Mouse (Mus musculus) CD4-positive, CD25-positive, alpha-beta regulatory T cell, adult 4 months (primary cell): Measurements from ENCODE around the gene Kif3a. TPM values are rescaled to one million over a fixed set of nuclear protein-coding genes. Genes with fewer than 3 reads are reported as not detected.
"Not testable (repeated sequence)": the region's sequence is repeated elsewhere in the genome, so short reads cannot be mapped to it uniquely, and the experiment has no call there.

Experiments
- ATAC-seq: one replicate; pipeline ENCODE4 v1.8.0; 2017
- polyA plus RNA-seq, 2 experiments: library from polyadenylated mRNA; unstranded; fragments of 100-300 nt; shearing (Covaris generic); gene quantifications; one replicate each; pipeline ENCODE4 v1.2.1; 2017

The Kif3a gene
- polyA plus RNA-seq, 2 experiments from 2014 or later, result 8.1 to 8.7 TPM

GRCm38 (mm10) chr11:53543021-53543420, 24.2 kb upstream of the Kif3a start:
- no peak for ATAC-seq

DNA sequence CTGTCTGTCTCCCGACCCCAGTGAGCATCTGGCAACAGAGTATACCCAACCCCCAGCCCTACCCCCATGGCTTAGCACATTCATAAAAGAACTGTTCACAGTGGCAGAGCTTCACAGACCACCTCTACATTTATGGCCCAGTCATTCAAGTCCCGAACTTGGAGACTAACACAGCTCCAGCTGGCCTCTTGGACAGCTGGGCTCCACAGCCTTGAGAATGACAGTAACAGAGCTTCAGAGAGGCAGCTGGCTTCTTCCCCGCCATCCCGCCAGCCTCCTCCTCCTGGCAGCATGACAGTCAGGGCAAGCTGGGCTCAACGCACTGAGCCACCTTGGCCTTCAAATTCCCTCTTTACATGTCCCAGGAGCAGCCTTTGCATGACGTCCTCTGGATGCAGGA, 20.9 kb upstream of the Kif3a start:
- ATAC-seq, result no peak

DNA sequence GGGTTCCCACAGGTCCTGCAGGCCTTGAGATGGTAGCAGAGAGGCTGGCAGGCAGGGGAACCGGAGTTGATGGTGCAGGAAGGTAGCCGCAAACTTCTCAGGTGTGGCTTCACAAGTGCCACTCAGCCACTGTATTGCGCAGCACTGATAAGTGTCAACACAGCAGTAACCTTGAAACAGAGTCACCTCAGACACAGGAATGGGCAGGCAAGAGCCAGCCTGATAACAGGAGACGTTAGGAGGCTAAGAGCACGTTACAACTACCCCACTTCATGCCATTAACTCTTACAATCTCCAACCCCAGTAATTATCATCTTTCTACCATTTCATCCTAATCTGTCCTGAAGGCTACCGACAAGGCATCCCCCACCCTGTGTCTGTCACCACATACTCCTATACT, 19.6 kb upstream of the Kif3a start:
- ATAC-seq, result no peak

DNA sequence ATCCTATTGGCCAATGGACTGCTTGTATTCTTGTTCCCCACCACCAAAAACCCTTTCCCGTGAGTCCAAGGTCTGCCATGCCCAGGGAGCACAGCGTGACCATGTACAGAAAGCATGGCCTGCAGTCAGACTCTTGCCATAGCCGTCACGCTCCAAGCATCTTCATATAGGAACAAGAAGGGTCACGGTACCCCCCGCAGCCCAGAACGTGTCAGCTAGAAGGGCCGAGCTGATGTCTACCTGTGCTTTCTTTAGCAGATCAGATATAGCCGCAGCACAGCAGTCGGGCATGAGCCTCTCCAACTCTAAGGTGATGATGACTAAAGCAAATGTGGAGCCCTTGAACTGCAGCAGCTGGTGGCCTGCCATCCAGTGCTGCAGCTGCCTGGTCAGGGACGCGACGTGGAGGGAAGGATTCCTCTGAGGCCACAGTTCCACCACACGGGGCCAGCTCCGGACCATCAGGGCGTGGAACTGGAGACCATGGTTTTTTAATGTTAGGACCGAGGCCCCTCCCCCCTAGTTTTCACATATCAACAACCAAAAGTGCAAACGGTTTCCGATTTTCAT, 19.1 kb upstream of the Kif3a start:
- no peak for ATAC-seq

DNA sequence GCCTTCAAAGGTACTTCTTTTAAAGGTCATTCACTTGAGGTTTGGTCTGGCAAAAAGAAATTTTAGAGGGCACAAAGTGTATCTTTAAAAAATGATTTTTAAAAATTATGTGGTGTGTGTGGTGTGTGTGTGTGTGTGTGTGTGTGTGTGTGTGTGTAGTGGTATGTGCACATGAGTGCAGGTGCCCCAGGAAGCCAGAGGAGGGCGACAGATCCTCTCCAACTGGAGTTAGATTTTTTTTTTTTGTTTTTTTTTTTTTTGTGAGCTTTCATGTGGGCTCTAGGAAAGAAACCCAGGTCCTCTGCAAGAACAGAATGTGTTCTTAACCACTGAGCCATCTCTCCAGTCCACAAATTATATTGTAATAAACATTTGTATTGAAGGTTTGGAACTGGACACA, 16.5 kb upstream of the Kif3a start:
- ATAC-seq, result no peak

- no peak for ATAC-seq
Observed at GRCm38 (mm10) chr11:53551754-53552153, 15.4 kb upstream of the Kif3a start.

DNA sequence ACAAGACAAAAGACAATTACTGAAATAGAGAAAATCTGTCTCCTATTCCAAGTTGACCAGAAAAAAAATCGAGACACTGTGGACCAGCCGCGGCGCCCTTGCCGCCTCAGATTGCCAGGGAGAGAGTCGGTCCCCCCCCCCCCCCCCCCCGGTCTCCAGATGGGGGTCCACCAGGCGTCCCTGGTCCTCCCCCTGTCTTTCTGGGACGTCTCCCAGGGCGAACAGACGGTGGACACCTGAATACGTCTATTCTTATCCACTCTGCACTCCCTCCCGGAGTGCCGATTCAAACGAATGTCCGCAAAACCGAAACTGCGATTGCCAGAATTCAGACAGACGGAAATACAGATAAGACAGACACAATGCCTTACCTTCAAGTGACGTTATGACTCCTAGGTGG, 10.7 kb upstream of the Kif3a start:
- not testable (repeated sequence) for ATAC-seq

- ATAC-seq, result not testable (repeated sequence)
Observed at GRCm38 (mm10) chr11:53557992-53558391, 9.2 kb upstream of the Kif3a start.

DNA sequence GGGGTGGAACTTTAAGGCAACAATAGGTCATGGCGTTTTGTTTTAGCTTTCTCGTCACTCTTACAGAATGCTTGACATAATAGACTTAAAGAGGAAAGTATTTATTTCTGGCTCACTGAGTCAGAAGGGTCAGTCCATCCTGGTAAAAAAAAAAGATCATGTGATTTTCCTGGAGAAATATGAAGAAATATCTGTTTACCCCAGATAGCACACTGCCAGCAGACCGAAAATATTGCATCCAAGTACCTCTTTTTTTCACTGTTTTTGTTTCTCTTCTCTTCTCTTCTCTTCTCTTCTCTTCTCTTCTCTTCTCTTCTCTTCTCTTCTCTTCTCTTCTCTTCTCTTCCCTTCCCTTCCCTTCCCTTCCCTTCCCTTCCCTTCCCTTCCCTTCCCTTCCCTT, 7.2 kb upstream of the Kif3a start:
- not testable (repeated sequence) for ATAC-seq

DNA sequence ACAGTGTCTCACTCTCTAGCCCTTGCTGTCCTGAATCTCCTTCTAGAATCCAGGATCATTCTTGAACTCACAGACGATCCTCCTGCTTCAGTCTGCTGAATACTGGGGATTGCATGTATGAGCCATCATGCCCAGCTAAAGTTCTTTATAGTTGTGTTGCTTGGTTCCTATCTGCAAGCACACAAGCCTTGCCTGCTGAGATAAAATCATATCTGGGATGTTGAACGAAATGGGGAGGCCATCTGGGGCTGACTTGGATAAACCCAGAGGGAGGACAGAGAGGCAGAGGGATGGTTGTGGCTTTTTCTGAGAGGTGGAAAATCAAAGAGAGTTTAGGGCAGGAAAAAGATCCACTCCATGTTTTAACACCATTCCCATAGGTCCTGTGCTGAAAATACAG, 5.2 kb upstream of the Kif3a start:
- no peak for ATAC-seq

- ATAC-seq, result no peak
Observed at GRCm38 (mm10) chr11:53566646-53567045, 533 bp upstream of the Kif3a start.

- no peak for ATAC-seq
Observed at GRCm38 (mm10) chr11:53580562-53580961, 13.4 kb downstream of the Kif3a start.

DNA sequence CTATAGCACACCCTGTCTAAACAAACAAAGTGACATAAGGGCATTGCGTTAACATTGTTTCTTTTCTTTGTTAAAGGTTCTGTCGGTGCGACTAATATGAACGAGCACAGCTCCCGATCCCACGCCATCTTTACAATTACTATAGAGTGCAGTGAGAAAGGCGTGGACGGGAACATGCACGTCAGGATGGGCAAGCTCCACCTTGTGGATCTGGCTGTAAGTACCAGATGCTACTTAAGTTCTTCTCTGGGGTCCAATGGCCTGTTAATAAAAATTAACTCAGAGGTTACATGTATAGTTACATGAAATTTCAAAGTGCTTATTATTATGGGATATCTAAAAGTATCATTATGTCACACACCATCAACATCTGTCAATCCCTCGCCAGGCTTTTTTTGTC, 16.0 kb downstream of the Kif3a start:
- ATAC-seq, result no peak

DNA sequence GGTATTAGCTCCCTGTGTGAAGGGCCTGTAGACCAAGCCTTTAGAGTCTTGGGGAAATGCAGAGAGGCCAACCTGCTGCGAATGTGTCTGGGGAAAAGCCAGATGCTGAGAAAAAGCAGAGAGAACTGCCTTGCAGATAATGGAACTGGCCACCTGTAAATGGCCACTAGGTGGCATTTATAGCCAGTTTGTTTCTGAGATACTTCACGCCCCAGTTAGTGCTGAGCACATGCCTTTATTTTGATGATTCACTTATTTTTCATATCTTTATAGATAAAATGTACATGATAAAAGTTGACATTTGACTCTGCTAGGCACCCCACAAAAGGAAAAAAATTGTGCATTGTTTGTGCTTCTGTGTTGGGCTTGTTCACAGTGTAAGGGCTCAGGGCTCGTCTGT, 17.7 kb downstream of the Kif3a start:
- peak; percentile 51 for ATAC-seq

GRCm38 (mm10) chr11:53585510-53585909, 18.3 kb downstream of the Kif3a start:
- no peak for ATAC-seq

DNA sequence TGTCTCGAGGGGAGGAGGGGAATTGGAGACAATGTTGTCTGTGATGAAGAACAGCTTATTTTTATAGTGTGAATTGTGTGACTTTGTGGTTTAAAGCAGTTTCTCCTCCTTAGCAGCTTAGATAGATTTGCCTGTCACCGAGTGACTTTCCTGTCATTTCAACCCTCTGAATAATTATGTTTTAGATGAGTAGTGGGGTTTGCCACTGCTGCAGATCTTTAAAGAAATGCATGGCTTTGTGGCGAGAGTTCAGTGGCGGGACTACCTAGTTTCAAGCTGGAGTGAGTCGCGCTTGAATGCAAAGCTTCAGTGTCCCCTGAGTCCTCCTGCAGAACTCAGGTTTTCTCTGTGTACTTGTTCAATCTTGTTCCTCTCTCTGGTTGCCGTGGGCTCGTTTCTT, 21.1 kb downstream of the Kif3a start:
- ATAC-seq, result no peak

- ATAC-seq, result peak; percentile 91
Observed at GRCm38 (mm10) chr11:53590368-53590768, 23.2 kb downstream of the Kif3a start.

DNA sequence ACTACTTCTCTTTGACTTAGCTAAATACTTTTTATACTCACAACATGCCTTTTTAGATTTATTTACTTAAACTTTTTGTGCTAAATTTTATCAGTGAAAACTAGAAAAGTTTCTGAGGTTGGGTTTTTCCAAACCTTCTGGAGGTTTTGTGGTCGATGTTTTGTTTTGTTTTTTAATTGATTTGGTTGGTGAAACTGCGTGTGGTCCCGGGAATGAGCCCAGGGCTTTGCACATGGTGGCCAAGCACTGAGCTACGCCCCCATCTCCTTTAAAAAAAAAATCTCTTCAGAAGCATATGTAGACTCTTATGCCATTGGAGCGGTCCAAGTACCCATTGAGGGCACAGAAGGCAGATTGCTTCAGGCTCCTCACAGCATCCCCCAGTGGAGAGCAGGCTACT, 23.9 kb downstream of the Kif3a start:
- ATAC-seq, result no peak

DNA sequence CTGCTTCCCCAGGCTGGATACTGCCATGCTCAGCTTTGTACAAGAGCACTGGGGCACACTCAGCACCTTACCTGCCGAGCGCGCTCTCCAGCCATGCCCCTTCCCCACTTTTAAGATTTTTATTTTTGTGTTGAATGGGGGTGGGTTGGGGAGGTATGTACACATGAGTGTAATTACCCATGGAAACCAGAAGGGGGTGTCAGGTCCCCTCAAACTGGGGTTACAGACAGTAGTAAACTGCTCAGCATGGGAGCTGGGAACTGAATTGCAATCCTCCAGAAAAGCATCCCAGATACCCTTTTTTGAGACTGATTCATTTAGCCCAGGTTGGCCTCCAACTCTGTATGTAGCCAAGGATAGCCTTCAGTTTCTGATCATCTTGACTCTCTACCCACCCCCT, 37.8 kb downstream of the Kif3a start:
- no peak for ATAC-seq

DNA sequence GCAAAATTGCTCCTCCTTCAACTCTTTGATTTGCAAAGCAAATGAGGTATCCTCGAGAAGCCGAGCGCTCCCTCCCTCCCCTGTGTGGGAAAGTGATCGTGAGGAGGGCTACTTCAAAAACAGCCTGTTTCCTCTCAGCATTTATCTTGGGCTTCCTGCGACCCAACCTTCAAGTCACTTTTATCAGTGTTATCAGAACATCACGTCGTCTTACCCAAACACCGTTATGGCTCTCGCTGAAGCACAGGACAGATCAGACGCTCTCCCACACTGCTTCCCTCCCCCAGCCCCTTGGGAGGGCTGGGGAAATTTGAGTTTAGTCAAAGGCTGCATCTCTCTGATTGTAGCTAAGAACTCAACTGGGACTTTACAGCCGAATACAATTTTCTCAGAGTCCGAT, 38.4 kb downstream of the Kif3a start:
- ATAC-seq, result peak; percentile 58

DNA sequence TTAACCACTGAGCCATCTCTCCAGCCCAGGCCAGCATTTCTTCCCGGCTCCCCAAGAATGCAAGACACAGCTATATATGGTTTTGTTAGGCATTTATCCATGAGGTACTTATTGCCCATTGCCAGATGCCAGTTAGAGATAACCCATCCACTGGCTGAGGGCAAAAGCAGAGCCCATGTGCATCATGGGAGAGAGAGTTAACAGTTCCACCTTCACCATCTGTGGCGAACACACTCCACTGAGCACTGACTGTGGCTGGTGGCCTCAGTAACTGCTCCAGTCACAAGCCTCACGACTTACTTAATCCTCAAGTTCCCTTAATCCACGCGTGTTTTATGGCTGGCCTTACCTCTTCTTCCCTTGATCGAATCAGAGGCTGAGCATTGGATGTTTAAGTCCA, 42.1 kb downstream of the Kif3a start:
- no peak for ATAC-seq

DNA sequence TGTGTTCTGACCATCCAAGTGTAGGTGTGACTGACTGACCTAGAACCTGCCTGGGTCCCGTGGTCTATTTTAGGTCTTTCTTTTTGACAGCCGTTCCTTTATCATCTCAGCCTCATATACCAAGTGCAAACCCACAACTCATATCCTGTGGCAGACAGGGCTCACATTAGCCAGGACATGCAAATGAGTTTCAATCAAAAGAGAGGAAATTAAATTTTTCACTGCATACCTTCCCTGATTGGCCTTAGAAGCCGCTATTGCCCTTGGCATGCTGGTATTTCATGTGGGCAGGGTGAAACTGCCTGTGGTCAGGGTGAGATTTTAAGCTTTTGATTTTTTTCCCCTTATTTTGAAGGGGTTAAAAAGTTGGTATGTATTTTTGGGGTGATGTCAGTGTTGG, 42.5 kb downstream of the Kif3a start:
- peak; percentile 70 for ATAC-seq

DNA sequence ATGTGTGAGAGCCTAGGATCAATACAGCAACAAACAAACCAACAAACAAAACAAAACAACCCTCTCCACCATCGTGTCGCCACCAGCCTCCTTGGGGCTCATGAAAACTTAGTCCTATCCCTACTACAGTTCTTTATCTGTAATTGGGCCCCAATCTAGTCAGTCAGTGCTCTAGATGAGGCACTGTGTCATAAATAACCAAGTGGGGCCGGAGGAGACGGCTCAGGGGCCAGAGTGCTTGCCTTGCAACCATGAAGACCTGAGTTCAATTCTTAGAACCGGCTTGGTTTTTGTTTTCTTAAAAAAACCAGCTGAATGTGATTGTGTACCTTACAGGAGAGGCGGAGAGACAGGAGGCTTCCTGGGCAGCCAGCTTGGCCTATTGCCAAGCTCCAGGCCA, 48.0 kb downstream of the Kif3a start:
- ATAC-seq, result no peak

DNA sequence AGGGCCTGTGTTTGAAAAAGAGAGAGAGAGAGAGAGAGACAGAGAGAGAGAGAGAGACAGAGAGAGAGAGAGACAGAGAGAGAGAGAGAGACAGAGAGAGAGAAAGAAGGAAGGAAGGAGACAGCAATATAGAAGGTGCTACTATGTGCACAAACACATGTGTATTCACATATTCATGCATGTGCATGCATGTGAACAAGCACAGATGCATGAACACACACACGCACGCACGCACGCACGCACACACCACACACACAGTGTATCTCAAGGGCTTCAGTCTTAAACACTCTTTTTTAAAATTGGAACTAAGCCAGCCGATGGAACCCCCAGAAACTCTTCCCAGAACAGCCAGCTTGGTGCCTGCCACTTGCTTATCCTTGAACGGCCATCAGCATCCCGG, 48.4 kb downstream of the Kif3a start:
- no peak for ATAC-seq

DNA sequence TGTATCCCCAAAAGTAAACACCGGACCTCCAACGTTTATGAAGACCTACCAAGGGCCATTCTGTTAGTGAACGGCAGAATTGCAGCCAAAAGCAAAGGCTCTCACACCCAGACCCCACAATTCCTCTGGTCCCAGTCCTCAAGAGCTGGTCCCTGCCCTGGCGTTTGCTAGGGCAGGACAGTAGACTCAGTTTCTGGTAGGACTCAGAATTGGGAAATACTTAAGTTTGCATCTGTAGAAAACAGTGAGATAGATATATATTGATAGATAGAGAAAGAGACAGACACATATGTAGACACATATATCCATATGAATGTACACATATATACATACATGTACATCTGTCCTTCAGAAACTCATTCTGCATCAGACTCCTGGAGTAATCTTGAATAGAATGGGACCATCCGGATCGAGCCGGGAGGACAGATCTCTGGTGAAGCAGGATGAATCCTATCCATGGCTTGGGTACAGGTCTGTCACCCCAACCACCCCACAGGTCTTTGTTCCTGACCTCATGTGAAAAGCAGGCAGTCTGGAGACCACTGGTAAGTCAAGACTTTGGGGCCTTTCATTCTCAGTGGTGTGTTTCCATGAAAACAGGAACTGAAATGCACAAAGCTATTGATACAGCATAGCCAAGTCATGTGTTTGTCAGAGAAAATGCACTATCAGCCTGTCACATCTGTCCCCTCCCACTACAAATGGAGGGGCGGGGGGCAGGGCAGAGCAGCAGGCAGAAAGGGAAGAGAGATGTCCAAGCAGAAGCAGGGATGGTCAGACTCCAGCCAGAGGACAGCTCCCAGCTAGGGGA, 49.8 kb downstream of the Kif3a start:
- ATAC-seq, result peak; percentile 43
